Mouse (Mus musculus): ENCODE measurements at regions not wholly inside any gene's neighbourhood (a gene's known extent, or its start where the extent isn't known, plus 50 kb on each side); places are given as distances from the start of the nearest gene placed in this dataset.

DNA sequence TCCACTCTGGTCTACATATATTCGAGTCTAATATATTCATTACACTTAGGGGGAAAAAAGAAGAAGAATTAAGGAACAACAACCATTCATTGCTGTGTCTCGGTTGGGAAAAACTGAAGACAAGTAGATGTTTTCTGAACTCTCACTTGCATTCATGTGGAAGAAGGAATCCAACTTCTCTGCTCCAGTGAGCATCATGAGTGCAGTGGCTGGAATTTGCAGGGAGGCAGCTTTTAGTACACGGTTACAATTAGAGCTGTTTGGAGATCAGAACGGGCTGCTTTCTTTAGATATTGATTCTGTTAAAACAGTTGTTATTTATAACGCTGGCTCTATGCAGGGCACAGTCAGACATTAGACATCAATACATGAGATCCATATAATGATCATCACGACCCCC is 298.5 kb upstream of the Syt1 start:
- no peak overlapping the region for H3K27ac ChIP-seq (ENCODE audit: insufficient read depth, low read length)
- no peak overlapping the region for H3K9ac ChIP-seq (ENCODE audit: low read depth, poor library complexity, severe bottlenecking)
- TF ChIP-seq EP300 (IDR thresholded peaks at IDR 0.05; ENCODE audit: insufficient read depth, low read depth, low read length) (no peak), POLR2A (IDR thresholded peaks at IDR 0.05; ENCODE audit: insufficient read depth, low read length) (no peak), CTCF (IDR thresholded peaks at IDR 0.05; ENCODE audit: low read depth, low read length) (no peak)
- H3K4me1 ChIP-seq (ENCODE audit: control insufficient read depth, insufficient read depth, low read length), result no peaks in the 10 kb centered on the region
- no peaks in the 10 kb centered on the region for H3K36me3 ChIP-seq (ENCODE audit: control insufficient read depth, insufficient read depth, low read length, poor library complexity, severe bottlenecking)
- no peak overlapping the region for H3K4me3 ChIP-seq (ENCODE audit: low read depth, low read length)
- H3K27me3 ChIP-seq (ENCODE audit: control insufficient read depth, insufficient read depth, low read length, poor library complexity, severe bottlenecking), result no peaks in the 10 kb centered on the region
- H3K9me3 ChIP-seq (replicated peaks; ENCODE audit: control insufficient read depth, insufficient read depth, low read length, poor library complexity, severe bottlenecking), result no peaks in the 10 kb centered on the region

- no peak overlapping the region for H3K27ac ChIP-seq (ENCODE audit: insufficient read depth, low read length)
- TF ChIP-seq CTCF (IDR thresholded peaks at IDR 0.05; ENCODE audit: low read depth, low read length) (no peak), POLR2A (IDR thresholded peaks at IDR 0.05; ENCODE audit: insufficient read depth, low read length) (no peak), EP300 (IDR thresholded peaks at IDR 0.05; ENCODE audit: insufficient read depth, low read depth, low read length) (no peak)
- no peaks in the 10 kb centered on the region for H3K4me1 ChIP-seq (ENCODE audit: control insufficient read depth, insufficient read depth, low read length)
- H3K4me3 ChIP-seq (ENCODE audit: low read depth, low read length), result no peak overlapping the region
- no peak overlapping the region for H3K9ac ChIP-seq (ENCODE audit: low read depth, poor library complexity, severe bottlenecking)
- H3K9me3 ChIP-seq (replicated peaks; ENCODE audit: control insufficient read depth, insufficient read depth, low read length, poor library complexity, severe bottlenecking), result no peaks in the 10 kb centered on the region
- H3K27me3 ChIP-seq (ENCODE audit: control insufficient read depth, insufficient read depth, low read length, poor library complexity, severe bottlenecking), result no peaks in the 10 kb centered on the region
- H3K36me3 ChIP-seq (ENCODE audit: control insufficient read depth, insufficient read depth, low read length, poor library complexity, severe bottlenecking), result no peaks in the 10 kb centered on the region
Observed at GRCm38 (mm10) chr10:109300199-109300598, 289.4 kb upstream of the Syt1 start.

DNA sequence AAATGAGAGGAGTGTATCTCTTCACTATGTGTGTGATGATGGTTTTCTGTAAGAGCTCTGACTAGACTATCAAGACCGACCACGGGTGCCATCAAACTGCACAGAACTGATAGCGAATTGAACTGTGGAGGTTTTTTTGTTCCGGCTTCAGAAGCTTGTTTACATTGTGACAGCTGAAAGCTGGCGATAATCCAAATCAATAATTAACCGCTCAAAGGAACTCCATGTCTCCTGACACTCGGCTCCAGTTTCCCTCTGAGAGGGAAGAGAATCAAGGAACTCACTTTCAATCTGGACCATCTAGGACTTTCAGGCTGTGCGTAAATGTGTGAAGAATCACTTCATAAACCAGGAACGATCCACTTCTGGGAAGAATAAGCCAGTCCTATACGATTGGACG is 289.0 kb upstream of the Syt1 start:
- no peak overlapping the region for H3K4me3 ChIP-seq (ENCODE audit: low read depth, low read length)
- H3K27ac ChIP-seq (ENCODE audit: insufficient read depth, low read length), result no peak overlapping the region
- no peak for TF ChIP-seq CTCF (IDR thresholded peaks at IDR 0.05; ENCODE audit: low read depth, low read length)
- TF ChIP-seq EP300 (IDR thresholded peaks at IDR 0.05; ENCODE audit: insufficient read depth, low read depth, low read length), result no peak
- TF ChIP-seq POLR2A (IDR thresholded peaks at IDR 0.05; ENCODE audit: insufficient read depth, low read length), result no peak
- H3K4me1 ChIP-seq (ENCODE audit: control insufficient read depth, insufficient read depth, low read length), result no peaks in the 10 kb centered on the region
- H3K27me3 ChIP-seq (ENCODE audit: control insufficient read depth, insufficient read depth, low read length, poor library complexity, severe bottlenecking), result no peaks in the 10 kb centered on the region
- no peaks in the 10 kb centered on the region for H3K9me3 ChIP-seq (replicated peaks; ENCODE audit: control insufficient read depth, insufficient read depth, low read length, poor library complexity, severe bottlenecking)
- H3K9ac ChIP-seq (ENCODE audit: low read depth, poor library complexity, severe bottlenecking), result no peak overlapping the region
- H3K36me3 ChIP-seq (ENCODE audit: control insufficient read depth, insufficient read depth, low read length, poor library complexity, severe bottlenecking), result no peaks in the 10 kb centered on the region

DNA sequence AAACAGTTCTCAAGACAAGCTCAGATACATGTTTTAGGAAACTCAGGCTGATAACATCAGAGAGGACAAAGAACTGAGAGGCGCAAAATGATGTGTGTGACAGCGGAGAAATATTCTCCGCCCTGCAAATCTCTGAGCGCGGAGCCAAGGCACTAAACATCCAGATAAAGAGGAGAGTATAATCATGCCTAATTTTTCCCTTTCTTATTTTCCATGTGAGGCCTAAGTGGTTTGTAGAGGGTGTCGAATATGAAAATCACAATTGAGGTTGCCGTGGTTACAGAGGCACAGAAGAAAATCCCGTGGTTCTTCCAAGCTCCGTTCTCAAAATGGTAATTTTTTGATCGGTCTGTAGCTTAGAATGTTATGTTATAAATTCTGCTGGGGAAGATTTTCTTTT is 272.6 kb upstream of the Syt1 start:
- no peak overlapping the region for H3K27ac ChIP-seq (ENCODE audit: insufficient read depth, low read length)
- no peaks in the 10 kb centered on the region for H3K27me3 ChIP-seq (ENCODE audit: control insufficient read depth, insufficient read depth, low read length, poor library complexity, severe bottlenecking)
- TF ChIP-seq POLR2A (IDR thresholded peaks at IDR 0.05; ENCODE audit: insufficient read depth, low read length) (no peak), EP300 (IDR thresholded peaks at IDR 0.05; ENCODE audit: insufficient read depth, low read depth, low read length) (no peak), CTCF (IDR thresholded peaks at IDR 0.05; ENCODE audit: low read depth, low read length) (no peak)
- no peak overlapping the region for H3K4me3 ChIP-seq (ENCODE audit: low read depth, low read length)
- no peak overlapping the region for H3K9ac ChIP-seq (ENCODE audit: low read depth, poor library complexity, severe bottlenecking)
- H3K36me3 ChIP-seq (ENCODE audit: control insufficient read depth, insufficient read depth, low read length, poor library complexity, severe bottlenecking), result no peaks in the 10 kb centered on the region
- H3K9me3 ChIP-seq (replicated peaks; ENCODE audit: control insufficient read depth, insufficient read depth, low read length, poor library complexity, severe bottlenecking), result no peaks in the 10 kb centered on the region
- H3K4me1 ChIP-seq (ENCODE audit: control insufficient read depth, insufficient read depth, low read length), result no peaks in the 10 kb centered on the region

DNA sequence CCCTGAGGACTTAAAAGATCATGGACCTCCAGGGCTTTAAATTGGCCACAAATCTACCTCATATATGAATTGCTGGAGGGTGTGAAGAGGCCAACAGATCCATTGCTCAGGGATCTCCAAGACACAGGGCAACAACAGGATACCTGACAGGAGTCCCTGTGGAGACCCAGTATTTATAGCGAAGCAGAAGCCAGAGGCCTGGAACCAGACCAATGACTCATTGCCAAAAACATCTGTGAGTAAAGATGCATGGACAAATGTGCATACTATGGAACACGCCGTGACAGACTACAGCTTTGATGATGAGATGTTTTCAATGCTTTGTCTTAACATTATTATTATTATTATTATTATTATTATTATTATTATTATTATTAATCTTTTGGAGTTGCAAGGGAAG is 239.0 kb upstream of the Syt1 start:
- no peaks in the 10 kb centered on the region for H3K9me3 ChIP-seq (replicated peaks; ENCODE audit: control insufficient read depth, insufficient read depth, low read length, poor library complexity, severe bottlenecking)
- H3K27ac ChIP-seq (ENCODE audit: insufficient read depth, low read length), result no peak overlapping the region
- no peak for TF ChIP-seq EP300 (IDR thresholded peaks at IDR 0.05; ENCODE audit: insufficient read depth, low read depth, low read length)
- no peak for TF ChIP-seq CTCF (IDR thresholded peaks at IDR 0.05; ENCODE audit: low read depth, low read length)
- TF ChIP-seq POLR2A (IDR thresholded peaks at IDR 0.05; ENCODE audit: insufficient read depth, low read length), result no peak
- no peaks in the 10 kb centered on the region for H3K27me3 ChIP-seq (ENCODE audit: control insufficient read depth, insufficient read depth, low read length, poor library complexity, severe bottlenecking)
- H3K9ac ChIP-seq (ENCODE audit: low read depth, poor library complexity, severe bottlenecking), result no peak overlapping the region
- no peak overlapping the region for H3K4me3 ChIP-seq (ENCODE audit: low read depth, low read length)
- no peaks in the 10 kb centered on the region for H3K4me1 ChIP-seq (ENCODE audit: control insufficient read depth, insufficient read depth, low read length)
- no peaks in the 10 kb centered on the region for H3K36me3 ChIP-seq (ENCODE audit: control insufficient read depth, insufficient read depth, low read length, poor library complexity, severe bottlenecking)

DNA sequence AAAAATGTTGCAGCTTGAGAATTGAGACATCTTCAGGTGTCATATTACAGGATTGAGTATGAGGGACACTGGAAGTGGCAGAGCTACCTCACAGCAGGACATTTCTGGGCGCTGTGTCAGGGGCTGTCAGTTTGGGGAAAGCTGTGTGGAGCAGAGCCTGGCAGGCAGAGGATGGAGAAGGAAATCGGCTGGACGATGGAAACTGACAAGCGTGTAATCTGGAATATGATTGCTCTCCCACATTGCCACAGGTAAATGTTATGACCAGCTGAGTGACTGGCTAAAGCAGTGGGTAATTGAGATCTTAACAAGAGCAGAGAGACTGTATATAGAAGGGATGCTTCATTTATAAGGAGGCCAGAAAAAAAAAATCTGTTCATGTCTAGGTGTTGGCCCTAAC is 235.5 kb upstream of the Syt1 start:
- Histone ChIP-seq H3K36me3 (ENCODE audit: control insufficient read depth, insufficient read depth, low read length, poor library complexity, severe bottlenecking) (no peaks in the 10 kb centered on the region), H3K27me3 (ENCODE audit: control insufficient read depth, insufficient read depth, low read length, poor library complexity, severe bottlenecking) (no peaks in the 10 kb centered on the region)

More for the DNA sequence above, 235.5 kb upstream of the Syt1 start:
- Histone ChIP-seq H3K9me3 (replicated peaks; ENCODE audit: control insufficient read depth, insufficient read depth, low read length, poor library complexity, severe bottlenecking) (no peaks in the 10 kb centered on the region), H3K4me3 (ENCODE audit: low read depth, low read length) (no peak overlapping the region), H3K9ac (ENCODE audit: low read depth, poor library complexity, severe bottlenecking) (no peak overlapping the region), H3K4me1 (ENCODE audit: control insufficient read depth, insufficient read depth, low read length) (no peaks in the 10 kb centered on the region), H3K27ac (ENCODE audit: insufficient read depth, low read length) (no peak overlapping the region)
- TF ChIP-seq CTCF (IDR thresholded peaks at IDR 0.05; ENCODE audit: low read depth, low read length) (no peak), EP300 (IDR thresholded peaks at IDR 0.05; ENCODE audit: insufficient read depth, low read depth, low read length) (no peak), POLR2A (IDR thresholded peaks at IDR 0.05; ENCODE audit: insufficient read depth, low read length) (no peak)

Measured in ES-Bruce4 (cell line).